Mouse (Mus musculus): ENCODE measurements at regions not wholly inside any gene's neighbourhood (a gene's known extent, or its start where the extent isn't known, plus 50 kb on each side); places are given as distances from the start of the nearest gene placed in this dataset.

DNA sequence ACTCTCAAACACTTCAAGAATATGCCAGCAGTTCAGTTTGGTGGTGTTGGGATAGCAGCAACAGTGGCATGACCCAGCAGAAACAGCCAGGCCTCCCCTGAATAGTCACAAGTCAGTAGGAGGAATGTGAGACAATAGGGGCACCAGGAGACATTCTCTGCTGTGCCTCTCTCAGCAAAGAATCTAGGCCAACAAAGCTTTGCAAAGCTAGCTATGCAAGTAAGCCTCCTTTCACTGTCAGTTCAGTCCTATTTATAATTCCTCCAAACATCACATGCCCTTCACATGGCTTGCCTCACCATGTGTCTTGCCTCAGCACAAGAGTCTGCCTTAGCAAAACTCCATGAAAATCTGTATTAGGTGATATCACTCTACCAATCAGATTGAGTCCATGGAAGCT lies 454.1 kb upstream of the Celf2 start:
- no peak for ATAC-seq (ENCODE audit: low FRiP score)
- Histone ChIP-seq H3K27ac (no peak overlapping the region), H3K4me1 (replicated peaks) (no peaks in the 10 kb centered on the region), H3K9me3 (no peaks in the 10 kb centered on the region), H3K4me2 (no peak overlapping the region), H3K27me3 (no peaks in the 10 kb centered on the region), H3K9ac (no peak overlapping the region), H3K36me3 (no peaks in the 10 kb centered on the region), H3K4me3 (no peak overlapping the region)

DNA sequence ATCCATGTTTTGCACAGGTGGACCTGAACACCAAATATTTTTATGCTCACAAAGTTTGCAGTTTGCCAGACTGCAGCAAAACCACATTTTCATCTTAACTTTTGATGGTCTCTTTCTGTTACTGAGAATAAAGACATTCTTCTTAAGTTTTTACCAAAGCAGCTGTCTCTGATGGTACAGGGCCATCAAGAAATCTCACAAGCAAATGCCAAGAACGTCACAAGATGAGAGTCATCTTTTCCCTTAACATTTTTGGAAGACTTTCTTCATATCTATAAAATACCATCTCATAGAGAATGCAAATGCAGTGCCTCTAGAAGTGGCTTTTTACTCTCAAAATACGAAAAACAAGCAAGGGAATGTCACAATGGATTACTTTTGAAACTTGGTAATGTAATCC lies 444.8 kb upstream of the Celf2 start:
- Histone ChIP-seq H3K4me3 (no peak overlapping the region), H3K4me1 (replicated peaks) (no peaks in the 10 kb centered on the region), H3K27me3 (no peaks in the 10 kb centered on the region), H3K27ac (no peak overlapping the region), H3K9ac (no peak overlapping the region), H3K36me3 (no peaks in the 10 kb centered on the region), H3K9me3 (no peaks in the 10 kb centered on the region), H3K4me2 (no peak overlapping the region)
- whole genome bisulfite sequencing = 77% methylated on average over 2 of the region's 2 CpGs
- ATAC-seq (ENCODE audit: low FRiP score) = no peak

DNA sequence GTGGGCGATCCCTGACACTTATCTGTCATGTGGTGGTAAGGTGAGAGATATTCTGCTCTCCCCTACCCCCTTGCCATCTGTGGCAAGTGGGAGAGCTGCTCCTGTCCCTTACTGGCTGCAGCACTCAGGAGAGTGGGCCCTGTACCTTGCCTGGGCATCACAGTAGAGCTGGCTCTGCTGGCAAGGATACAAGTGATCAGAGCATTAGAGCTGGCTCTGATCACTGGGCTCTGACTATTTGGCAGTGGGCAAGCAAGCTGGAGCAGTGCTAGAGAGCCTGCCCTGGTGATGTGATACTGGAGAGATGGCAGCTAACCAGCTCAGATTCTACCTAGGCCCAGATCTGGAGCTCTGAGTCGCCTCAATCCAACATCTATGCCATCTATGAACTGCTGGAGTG lies 443.5 kb upstream of the Celf2 start:
- H3K4me1 ChIP-seq (replicated peaks) = no peaks in the 10 kb centered on the region
- H3K4me2 ChIP-seq = no peak overlapping the region
- H3K4me3 ChIP-seq = no peak overlapping the region
- ATAC-seq (ENCODE audit: low FRiP score) = no peak
- no peaks in the 10 kb centered on the region for H3K9me3 ChIP-seq
- WGBS = 92% methylated on average over 2 of the region's 2 CpGs
- H3K9ac ChIP-seq = no peak overlapping the region
- no peaks in the 10 kb centered on the region for H3K36me3 ChIP-seq
- H3K27me3 ChIP-seq = no peaks in the 10 kb centered on the region
- H3K27ac ChIP-seq = no peak overlapping the region

DNA sequence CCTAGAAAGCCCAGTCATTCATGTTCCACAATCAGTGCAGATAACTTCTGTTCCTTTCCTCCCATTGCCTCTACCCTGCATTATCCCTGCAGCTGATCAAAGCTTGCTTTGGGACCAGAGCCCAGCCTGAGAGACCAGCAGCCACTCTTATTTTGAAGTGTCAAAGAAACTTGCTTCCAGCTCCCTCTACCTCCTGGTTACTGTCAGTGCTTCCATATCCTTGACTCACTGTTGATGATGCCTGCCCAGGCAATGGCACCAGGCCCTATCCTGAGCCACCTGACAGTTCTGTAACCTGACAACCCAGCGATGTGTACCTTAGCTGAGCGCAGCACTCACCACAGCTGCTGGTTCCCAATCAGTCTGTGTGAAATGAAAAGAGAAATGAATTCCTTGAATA lies 435.6 kb upstream of the Celf2 start:
- H3K4me3 ChIP-seq = no peak overlapping the region
- 54% methylated on average over 2 of the region's 2 CpGs for WGBS
- H3K36me3 ChIP-seq = no peaks in the 10 kb centered on the region
- H3K4me2 ChIP-seq = no peak overlapping the region
- H3K4me1 ChIP-seq (replicated peaks) = no peaks in the 10 kb centered on the region
- H3K9ac ChIP-seq = no peak overlapping the region
- H3K9me3 ChIP-seq = no peaks in the 10 kb centered on the region
- ATAC-seq (ENCODE audit: low FRiP score) = no peak
- no peak overlapping the region for H3K27ac ChIP-seq
- H3K27me3 ChIP-seq = no peaks in the 10 kb centered on the region

DNA sequence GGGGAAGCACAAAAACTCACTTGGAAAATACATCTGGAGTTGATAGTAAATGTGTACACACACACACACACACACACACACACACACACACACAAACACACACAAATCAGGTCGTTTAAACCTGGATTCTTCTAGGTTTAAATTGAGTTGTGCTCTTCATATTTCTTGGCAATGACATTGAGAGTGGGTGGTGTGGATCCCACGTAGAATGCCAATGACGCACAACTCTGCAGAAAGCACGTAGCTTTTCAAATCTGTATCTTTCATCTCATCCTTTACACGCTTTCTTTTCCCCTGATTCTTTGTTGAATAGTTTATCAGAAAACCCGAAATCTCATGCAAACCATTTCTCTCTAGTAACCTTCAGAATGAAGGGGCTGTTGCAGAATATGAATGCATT lies 424.3 kb upstream of the Celf2 start:
- Histone ChIP-seq H3K27me3 (no peaks in the 10 kb centered on the region), H3K9me3 (no peaks in the 10 kb centered on the region), H3K4me3 (no peak overlapping the region), H3K9ac (no peak overlapping the region), H3K4me1 (replicated peaks) (no peaks in the 10 kb centered on the region), H3K36me3 (no peaks in the 10 kb centered on the region), H3K27ac (no peak overlapping the region), H3K4me2 (no peak overlapping the region)
- ATAC-seq (ENCODE audit: low FRiP score) = no peak
- WGBS = 92% methylated on average over 6 of the region's 6 CpGs

DNA sequence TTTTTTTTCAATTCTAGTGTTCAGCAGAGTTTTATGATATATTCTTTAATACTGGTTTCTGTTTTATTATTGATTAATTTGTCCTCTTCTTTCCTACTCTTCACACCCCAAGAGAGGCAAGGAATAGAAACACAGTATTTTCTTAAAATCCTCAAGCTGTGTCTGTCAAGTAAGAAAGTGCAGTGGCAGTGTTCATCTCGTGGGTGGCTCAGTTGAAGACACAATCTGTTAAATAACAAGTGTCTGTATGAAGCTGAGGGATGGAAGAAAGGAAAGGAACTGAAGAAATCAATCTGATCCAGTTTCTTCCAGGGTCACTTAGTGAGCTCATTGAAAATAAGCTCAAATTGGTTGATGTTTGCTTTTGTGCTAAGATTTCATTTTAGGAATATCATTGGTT lies 396.9 kb upstream of the Celf2 start:
- peaks cover 3% of the 10 kb centered on the region; the same call in 1 of the 2 replicates for H3K9me3 ChIP-seq
- 50% methylated on average over 1 of the region's 1 CpGs for WGBS
- no peak for ATAC-seq (ENCODE audit: low FRiP score)
- H3K27ac ChIP-seq = no peak overlapping the region
- H3K9ac ChIP-seq = no peak overlapping the region
- no peaks in the 10 kb centered on the region for H3K4me1 ChIP-seq (replicated peaks)
- no peaks in the 10 kb centered on the region for H3K36me3 ChIP-seq
- no peak overlapping the region for H3K4me3 ChIP-seq
- no peaks in the 10 kb centered on the region for H3K27me3 ChIP-seq
- H3K4me2 ChIP-seq = no peak overlapping the region

DNA sequence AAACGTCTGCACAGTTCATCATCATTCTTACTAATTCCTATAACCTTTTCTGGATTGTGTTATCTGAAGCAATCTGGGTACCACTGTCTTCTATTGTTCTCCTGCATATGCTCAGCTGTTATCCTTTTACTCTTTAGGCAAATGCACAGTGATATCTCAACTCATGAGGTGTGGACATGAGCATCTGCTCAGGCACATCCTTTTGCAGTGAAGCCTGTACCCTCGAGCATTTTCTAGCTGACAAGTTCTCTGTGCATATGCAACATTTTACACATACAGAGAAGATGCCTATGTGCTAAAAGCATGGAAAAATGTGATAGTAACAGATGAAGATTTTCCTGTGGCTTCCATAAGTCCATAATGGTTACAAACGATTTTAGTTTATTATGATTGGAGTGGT lies 384.4 kb upstream of the Celf2 start:
- Histone ChIP-seq H3K27me3 (no peaks in the 10 kb centered on the region), H3K4me3 (no peak overlapping the region), H3K9ac (no peak overlapping the region), H3K9me3 (peaks cover 7% of the 10 kb centered on the region; the same call in 1 of the 2 replicates), H3K36me3 (no peaks in the 10 kb centered on the region), H3K4me2 (no peak overlapping the region), H3K4me1 (replicated peaks) (no peaks in the 10 kb centered on the region), H3K27ac (no peak overlapping the region)
- no peak for ATAC-seq (ENCODE audit: low FRiP score)
- 82% methylated on average over 3 of the region's 3 CpGs for WGBS

Data from hindbrain, embryonic 13.5 days (tissue).